In the genomic region with DNA sequence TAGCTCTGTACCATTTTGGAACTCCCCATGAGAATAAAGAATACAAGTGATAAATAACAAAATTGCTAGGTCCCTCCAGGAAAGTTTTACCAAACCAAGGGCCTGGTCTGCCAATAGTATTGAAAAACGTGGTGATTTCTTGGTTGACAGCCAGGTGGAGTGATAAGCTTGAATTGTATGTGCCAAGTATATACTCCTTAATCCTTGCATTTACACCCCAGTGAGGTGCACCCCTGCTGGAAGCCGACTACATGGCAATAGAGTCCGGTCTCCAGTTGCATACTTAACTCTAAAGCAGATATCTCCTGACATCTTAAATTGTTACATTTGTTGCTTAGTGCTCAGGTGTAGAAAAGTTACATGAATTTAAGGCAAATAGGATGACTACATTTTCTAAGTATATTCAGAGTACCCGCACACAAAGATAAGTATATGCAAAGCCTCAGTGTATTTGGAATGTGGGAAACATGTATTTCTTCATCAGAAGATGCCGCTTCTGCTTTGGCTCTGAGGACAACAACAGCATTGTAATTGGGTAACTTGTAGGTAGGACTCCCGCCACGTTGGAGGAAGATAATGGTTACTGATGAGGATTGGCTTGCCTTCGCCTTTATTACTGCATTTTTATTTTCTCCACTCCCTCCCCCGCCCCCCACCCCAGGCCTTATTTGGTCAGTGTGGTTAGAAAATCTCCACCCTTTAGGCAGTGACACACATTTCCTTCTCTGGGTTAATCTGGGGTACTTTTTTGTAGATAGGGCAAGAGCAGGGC, we compare ENCODE assay signal across 8 mouse cellular contexts. TPM values are rescaled to one million over a fixed set of nuclear protein-coding genes. Genes with fewer than 3 reads are reported as not detected.
A peak's percentile ranks its signal among the peaks of the same experiment; 100 is the strongest.
DNase-seq lines count a peak whose midpoint lies in the region; ATAC-seq and TF ChIP-seq lines count a peak whose summit lies in the region.

No protein-coding gene starts in this region.

- no peak for TF ChIP-seq EP300 in stomach, postnatal 0 days (optimal IDR thresholded peaks at IDR 0.05)

- H3K9ac ChIP-seq in ES-E14 (ENCODE audit: insufficient read depth, low read depth, low read length, poor library complexity, severe bottlenecking): no peak overlapping the region
- H3K9ac ChIP-seq in forebrain, embryonic 12.5 days: peak overlapping the region; percentile 93; the same call in 1 of the 2 replicates
- peak overlapping the region; percentile 89 for H3K9ac ChIP-seq in liver, embryonic 13.5 days
- H3K9ac ChIP-seq in stomach, postnatal 0 days (ENCODE audit: low read length): peak overlapping the region; percentile 81; the same call in 1 of the 2 replicates

- 73% methylated on average over 9 of the region's 9 CpGs for WGBS in forebrain, embryonic 12.5 days
- 34% methylated on average over 9 of the region's 9 CpGs for WGBS in liver, embryonic 13.5 days (ENCODE audit: insufficient replicate concordance)
- WGBS in stomach, postnatal 0 days: 62% methylated on average over 9 of the region's 9 CpGs

- H3K4me1 ChIP-seq in ES-E14 (ENCODE audit: control insufficient read depth in 2 of 2, insufficient read depth in 2 of 2, low read length in 2 of 2, poor library complexity in 1 of 2): no peaks in the 10 kb centered on the region
- peaks cover 11% of the 10 kb centered on the region; the same call in 1 of the 2 replicates for H3K4me1 ChIP-seq in forebrain, embryonic 12.5 days
- peaks cover 24% of the 10 kb centered on the region for H3K4me1 ChIP-seq in liver, embryonic 13.5 days (replicated peaks)
- no peaks in the 10 kb centered on the region for H3K4me1 ChIP-seq in stomach, postnatal 0 days (replicated peaks; ENCODE audit: control insufficient read depth, insufficient read depth)

- peaks cover 3% of the 10 kb centered on the region; the same call in 1 of the 2 replicates for H3K27me3 ChIP-seq in forebrain, embryonic 12.5 days
- 0 out of 2 replicates have a peak, but pooled peaks cover 3% of the 10 kb centered on the region for H3K27me3 ChIP-seq in liver, embryonic 13.5 days
- H3K27me3 ChIP-seq in stomach, postnatal 0 days (ENCODE audit: control insufficient read depth, insufficient read depth, low read length): no peaks in the 10 kb centered on the region

- H3K4me3 ChIP-seq in ES-E14 (ENCODE audit: insufficient read depth in 1 of 2, low read depth in 1 of 2, low read length in 2 of 2, poor library complexity in 1 of 2, severe bottlenecking in 1 of 2): peak overlapping the region; percentile 85 to 88; a peak in 3 of 4 replicates
- peak overlapping the region; percentile 78 for H3K4me3 ChIP-seq in forebrain, embryonic 12.5 days (replicated peaks)
- H3K4me3 ChIP-seq in liver, embryonic 13.5 days (replicated peaks): peak overlapping the region; percentile 79
- H3K4me3 ChIP-seq in stomach, postnatal 0 days (ENCODE audit: low read depth, low read length): peak overlapping the region; percentile 67

- in situ Hi-C loops in ES-E14 (cut with MboI; ENCODE audit: low sequenced_read_pairs in 2 of 2, unreplicated experiment in 2 of 2): no loop called here

- no peaks in the 10 kb centered on the region for H3K9me3 ChIP-seq in ES-E14 (ENCODE audit: control insufficient read depth, insufficient read depth, low read depth, low read length)
- no peaks in the 10 kb centered on the region for H3K9me3 ChIP-seq in forebrain, embryonic 12.5 days
- no peaks in the 10 kb centered on the region for H3K9me3 ChIP-seq in liver, embryonic 13.5 days (replicated peaks)
- no peaks in the 10 kb centered on the region for H3K9me3 ChIP-seq in stomach, postnatal 0 days (ENCODE audit: control insufficient read depth, low read length)

- no peak for ATAC-seq in forebrain, embryonic 12.5 days (ENCODE audit: low FRiP score)
- no peak for ATAC-seq in liver, embryonic 13.5 days (ENCODE audit: low read depth)
- no peak for ATAC-seq in stomach, postnatal 0 days (ENCODE audit: low FRiP score, low TSS enrichment)

- no peak overlapping the region for H3K27ac ChIP-seq in ES-E14 (ENCODE audit: insufficient read depth, low read depth, low read length, poor library complexity, severe bottlenecking)
- no peak overlapping the region for H3K27ac ChIP-seq in forebrain, embryonic 12.5 days
- H3K27ac ChIP-seq in liver, embryonic 13.5 days: peak overlapping the region; percentile 94
- peak overlapping the region; percentile 96; the same call in 1 of the 2 replicates for H3K27ac ChIP-seq in stomach, postnatal 0 days (replicated peaks)

- peak overlapping the region; percentile 78 for H3K4me2 ChIP-seq in forebrain, embryonic 12.5 days
- H3K4me2 ChIP-seq in liver, embryonic 13.5 days: peak overlapping the region; percentile 88
- peak overlapping the region; percentile 76 for H3K4me2 ChIP-seq in stomach, postnatal 0 days (replicated peaks; ENCODE audit: low read depth)

- peaks cover 2% of the 10 kb centered on the region; the same call in 1 of the 2 replicates for H3K36me3 ChIP-seq in ES-E14 (ENCODE audit: control insufficient read depth, insufficient read depth, low read length, poor library complexity, severe bottlenecking)
- H3K36me3 ChIP-seq in forebrain, embryonic 12.5 days (replicated peaks): no peaks in the 10 kb centered on the region
- H3K36me3 ChIP-seq in liver, embryonic 13.5 days: peaks cover 6% of the 10 kb centered on the region
- H3K36me3 ChIP-seq in stomach, postnatal 0 days (ENCODE audit: control insufficient read depth, insufficient read depth, low read length): no peaks in the 10 kb centered on the region

- intact Hi-C loops in gastrocnemius, postnatal 36 days (cut with DNase I): loop anchor here (5.0 kb wide), 1 partner anchor 40 kb away; a partner anchor contains a TSS

- peak; percentile 46 for TF ChIP-seq CTCF in stomach, postnatal 0 days (IDR thresholded peaks at IDR 0.05; ENCODE audit: low read depth)

- DNase-seq in heart, adult 11 months: peak; percentile 49
- no peak for DNase-seq in heart, adult 8-10 months (ENCODE audit: low spot score)
- DNase-seq in ES-E14 (ENCODE audit: low read depth, low spot score): no peak
- DNase-seq in liver, embryonic 13.5 days: peak; percentile 15
- peak; percentile 29 for DNase-seq in stomach, postnatal 0 days (ENCODE audit: low spot score)
- no peak for DNase-seq in frontal cortex, adult 2 months (ENCODE audit: extremely low spot score in 1 of 2, low spot score in 1 of 2)
- no peak for DNase-seq in gastrocnemius, postnatal 36 days

TF ChIP-seq in ES-E14, 5 proteins besides CTCF, POLR2A, EP300 and RAD21:
- TF ChIP-seq CHD2 (IDR thresholded peaks at IDR 0.05; ENCODE audit: low read depth, low read length) (no peak), ZC3H11A (IDR thresholded peaks at IDR 0.05; ENCODE audit: borderline replicate concordance, low read depth, low read length) (no peak), ZNF384 (IDR thresholded peaks at IDR 0.05; ENCODE audit: low read depth, low read length) (no peak), MAFK (IDR thresholded peaks at IDR 0.05; ENCODE audit: insufficient read depth, low read depth, low read length) (no peak), HCFC1 (IDR thresholded peaks at IDR 0.05; ENCODE audit: borderline replicate concordance, insufficient read depth, low read length) (no peak)
TF ChIP-seq in ES-E14: peak in this region for 0.

RNA-seq across cellular contexts. Expression of a gene that starts 1.1 kb away (rescaled TPM):
- total RNA-seq in heart, adult 8-10 months (2022): 10 to 100 TPM; 36.8 to 58.2 (median 47.5) TPM
- total RNA-seq in ES-E14 (2012; rRNA removed): 44.5 and 50.6 TPM in 2 replicates
- polyA plus RNA-seq in forebrain, embryonic 12.5 days (2016; fragmentation: Nextera tagmentation; extraction: Ambion mirVana): 49.7 and 51.5 TPM in 2 replicates
- 31.2 and 34.3 TPM in 2 replicates for polyA plus RNA-seq in liver, embryonic 13.5 days (2015; fragmentation: Nextera tagmentation; extraction: Ambion mirVana)
- 50.0 and 52.2 TPM in 2 replicates for polyA plus RNA-seq in stomach, postnatal 0 days (2015; fragmentation: Nextera tagmentation; extraction: Ambion mirVana)
- 54.4 and 57.6 TPM in 2 replicates for polyA plus RNA-seq in frontal cortex, adult 2 months (2012; rRNA removed)
- total RNA-seq in gastrocnemius, postnatal 36 days (2021): 10 to 100 TPM; 38.3 to 39.5 TPM

RNA-seq across cellular contexts. Expression of a gene that starts 9.5 kb away (rescaled TPM):
- total RNA-seq in heart, adult 8-10 months (2022): 10 to 100 TPM; 11.8 to 19.8 (median 12.8) TPM
- 14.3 and 23.1 TPM in 2 replicates for total RNA-seq in ES-E14 (2012; rRNA removed)
- 17.3 and 20.8 TPM in 2 replicates for polyA plus RNA-seq in forebrain, embryonic 12.5 days (2016; fragmentation: Nextera tagmentation; extraction: Ambion mirVana)
- polyA plus RNA-seq in liver, embryonic 13.5 days (2015; fragmentation: Nextera tagmentation; extraction: Ambion mirVana): 11.1 and 12.4 TPM in 2 replicates
- polyA plus RNA-seq in stomach, postnatal 0 days (2015; fragmentation: Nextera tagmentation; extraction: Ambion mirVana): 11.5 and 12.8 TPM in 2 replicates
- polyA plus RNA-seq in frontal cortex, adult 2 months (2012; rRNA removed): 15.3 and 17.2 TPM in 2 replicates
- total RNA-seq in gastrocnemius, postnatal 36 days (2021): 10 to 100 TPM; 16.6 to 19.7 TPM

RNA-seq across cellular contexts. Expression of a gene that starts 38.3 kb away (rescaled TPM):
- total RNA-seq in heart, adult 8-10 months (2022): 10 to 100 TPM; 34.3 to 41.0 (median 36.3) TPM
- total RNA-seq in ES-E14 (2012; rRNA removed): 9.1 and 9.2 TPM in 2 replicates
- polyA plus RNA-seq in forebrain, embryonic 12.5 days (2016; fragmentation: Nextera tagmentation; extraction: Ambion mirVana): 20.7 and 22.6 TPM in 2 replicates
- 11.0 and 16.6 TPM in 2 replicates for polyA plus RNA-seq in liver, embryonic 13.5 days (2015; fragmentation: Nextera tagmentation; extraction: Ambion mirVana)
- polyA plus RNA-seq in stomach, postnatal 0 days (2015; fragmentation: Nextera tagmentation; extraction: Ambion mirVana): 6.4 and 6.8 TPM in 2 replicates
- polyA plus RNA-seq in frontal cortex, adult 2 months (2012; rRNA removed): 15.6 and 18.5 TPM in 2 replicates
- total RNA-seq in gastrocnemius, postnatal 36 days (2021): 10 to 100 TPM; 21.6 to 25.6 TPM

RNA-seq across cellular contexts. Expression of a gene that starts 38.3 kb away (rescaled TPM):
- total RNA-seq in heart, adult 8-10 months (2022): 100 to 1,000 TPM; 230 to 262 (median 243) TPM
- total RNA-seq in ES-E14 (2012; rRNA removed): 11.8 and 22.4 TPM in 2 replicates
- polyA plus RNA-seq in forebrain, embryonic 12.5 days (2016; fragmentation: Nextera tagmentation; extraction: Ambion mirVana): 84.0 and 87.5 TPM in 2 replicates
- 26.4 and 39.0 TPM in 2 replicates for polyA plus RNA-seq in liver, embryonic 13.5 days (2015; fragmentation: Nextera tagmentation; extraction: Ambion mirVana)
- 54.5 and 59.1 TPM in 2 replicates for polyA plus RNA-seq in stomach, postnatal 0 days (2015; fragmentation: Nextera tagmentation; extraction: Ambion mirVana)
- polyA plus RNA-seq in frontal cortex, adult 2 months (2012; rRNA removed): 35.7 and 42.8 TPM in 2 replicates
- total RNA-seq in gastrocnemius, postnatal 36 days (2021): 100 to 1,000 TPM; 113 to 145 TPM

RNA-seq across cellular contexts. Expression of a gene that starts 38.4 kb away (rescaled TPM):
- not detected for total RNA-seq in heart, adult 8-10 months (2022)
- not detected in 2 replicates for total RNA-seq in ES-E14 (2012; rRNA removed)
- not detected in 2 replicates for polyA plus RNA-seq in forebrain, embryonic 12.5 days (2016; fragmentation: Nextera tagmentation; extraction: Ambion mirVana)
- polyA plus RNA-seq in liver, embryonic 13.5 days (2015; fragmentation: Nextera tagmentation; extraction: Ambion mirVana): not detected in 2 replicates
- polyA plus RNA-seq in stomach, postnatal 0 days (2015; fragmentation: Nextera tagmentation; extraction: Ambion mirVana): not detected in 2 replicates
- not detected in 2 replicates for polyA plus RNA-seq in frontal cortex, adult 2 months (2012; rRNA removed)
- not detected for total RNA-seq in gastrocnemius, postnatal 36 days (2021)

Comparison
In these comparisons a context has a peak if more than half of its experiments do, and no peak if none do; other contexts are left out.
1. DNase-seq: peak in heart, adult 11 months (single experiment), liver, embryonic 13.5 days (single experiment) and stomach, postnatal 0 days (single experiment); none in heart, adult 8-10 months (single experiment), ES-E14 (single experiment), frontal cortex, adult 2 months (0 of 2) and gastrocnemius, postnatal 36 days (0 of 2).
2. H3K27ac ChIP-seq: peak in liver, embryonic 13.5 days (single experiment) and stomach, postnatal 0 days (single experiment); none in ES-E14 (single experiment) and forebrain, embryonic 12.5 days (single experiment).
3. Peak in every context shown above with its lines, with median percentiles within 50 percentile points of each other: H3K4me3 ChIP-seq and H3K4me2 ChIP-seq.